Mouse (Mus musculus) brain, embryonic 14.5 days (tissue): ENCODE measurements at regions not wholly inside any gene's neighbourhood (a gene's known extent, or its start where the extent isn't known, plus 50 kb on each side); places are given as distances from the start of the nearest gene placed in this dataset.
A peak's percentile ranks its signal among the peaks of the same experiment; 100 is the strongest.

Experiments used
- DNase-seq: peaks from one replicate; pipeline ENCODE4 v3.0.0-alpha.2; 2011; ENCODE audit warnings: low read depth
- CTCF ChIP-seq: fragments of 200-500 bp; IDR thresholded peaks from 2 replicates; pipeline ENCODE4 v1.5.1; 2012; ENCODE audit warnings: inconsistent platforms, mild to moderate bottlenecking, moderate library complexity, borderline replicate concordance; ENCODE audit not compliant: insufficient read depth, insufficient read length; ENCODE audit errors: extremely low read depth
- POLR2A ChIP-seq: fragments of 200-500 bp; IDR thresholded peaks from 2 replicates; pipeline ENCODE4 v1.6.1; 2012; ENCODE audit warnings: mild to moderate bottlenecking, inconsistent platforms, borderline replicate concordance; ENCODE audit not compliant: poor library complexity, insufficient read depth, insufficient read length, severe bottlenecking; ENCODE audit errors: extremely low read depth

DNA sequence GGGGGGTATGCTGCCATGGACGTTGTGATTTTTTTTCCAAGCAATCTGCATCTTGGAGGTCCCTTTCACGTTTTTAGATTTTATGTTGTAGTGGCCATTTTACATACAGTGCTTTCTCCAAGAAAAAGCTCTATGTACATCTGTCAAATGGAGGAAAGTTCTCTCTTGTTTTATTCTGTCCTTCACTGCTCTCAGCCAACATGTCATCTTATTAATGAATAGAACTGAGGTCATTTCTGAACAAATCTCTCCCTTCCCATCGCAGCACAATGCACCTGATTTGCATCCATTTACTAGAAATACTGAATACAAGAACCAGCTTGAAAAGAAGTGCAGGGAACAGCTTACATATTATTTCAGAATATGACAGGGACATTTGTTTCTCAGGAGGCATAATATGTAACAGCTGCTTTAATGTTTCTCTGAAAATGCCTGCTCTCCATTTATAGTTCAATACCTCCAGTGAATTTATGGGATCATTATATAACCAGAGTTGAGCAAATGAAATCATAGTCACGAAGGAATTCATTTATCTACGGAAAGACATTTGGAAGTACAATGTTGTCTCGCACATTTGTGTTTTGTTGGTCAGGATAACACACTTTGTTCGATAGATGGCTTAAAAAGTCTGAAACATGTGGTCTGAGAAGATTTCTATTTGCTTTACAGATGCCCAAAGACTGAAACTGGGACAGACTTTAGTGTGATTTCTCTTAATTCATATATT is 224.3 kb downstream of the Usp25 start:
- DNase-seq = peak; percentile 94
- TF ChIP-seq CTCF (no peak), POLR2A (no peak)

DNA sequence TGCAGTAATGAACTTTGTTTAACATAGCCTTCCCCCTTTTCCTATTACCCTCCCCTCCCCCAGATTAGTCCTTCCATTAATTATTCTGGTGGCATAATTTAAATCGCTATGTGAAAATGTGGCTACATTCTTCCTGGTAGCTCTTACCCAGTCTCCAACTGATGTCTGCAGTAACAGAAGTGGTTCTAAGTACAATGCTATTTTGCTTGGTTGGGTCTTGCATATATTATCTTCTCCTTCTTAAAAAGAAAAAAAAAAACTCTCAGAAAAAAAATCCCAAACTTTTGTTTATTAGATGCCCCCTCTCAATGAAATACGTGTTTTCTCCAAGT is 223.7 kb downstream of the Usp25 start:
- no peak for DNase-seq
- TF ChIP-seq CTCF = no peak
- TF ChIP-seq POLR2A = no peak

DNA sequence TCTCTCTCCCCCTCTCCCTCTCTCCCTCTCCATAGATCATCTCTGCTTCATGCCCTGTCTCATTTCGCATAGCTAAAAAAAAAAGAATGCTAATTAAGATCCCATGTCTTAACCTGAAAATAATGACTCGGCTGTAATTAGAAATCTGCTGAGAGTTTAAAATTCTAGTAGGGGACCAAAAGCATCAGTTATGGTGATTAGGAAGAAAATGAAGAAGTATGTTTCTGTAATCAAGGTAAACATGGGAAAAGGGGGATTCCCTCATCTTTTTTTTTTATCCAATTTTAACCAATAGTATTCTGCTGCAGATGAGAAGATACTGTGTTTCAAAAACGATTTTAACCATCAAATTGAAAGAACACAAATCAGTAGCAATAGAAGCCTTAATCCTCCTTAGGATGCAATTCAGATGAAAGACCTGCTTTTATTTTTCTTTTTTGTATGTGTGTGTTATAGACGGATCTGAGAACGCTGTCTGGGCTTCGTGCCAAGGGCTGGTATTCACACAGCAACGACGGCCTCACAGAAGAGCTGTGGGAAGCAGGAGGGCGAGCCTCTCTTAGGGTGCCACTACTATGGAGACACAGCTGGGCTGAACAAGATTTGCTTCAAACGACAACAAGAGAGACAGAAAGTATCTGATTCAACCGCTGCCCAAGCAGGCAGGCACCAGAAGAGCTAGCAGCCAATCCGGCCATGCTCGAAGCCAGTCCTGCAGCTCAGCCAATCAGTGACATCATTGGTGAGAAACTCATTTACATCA is 223.2 kb downstream of the Usp25 start:
- peak; percentile 99 for DNase-seq
- no peak for TF ChIP-seq CTCF
- peak; percentile 38; the same call in 1 of the 2 replicates for TF ChIP-seq POLR2A

DNA sequence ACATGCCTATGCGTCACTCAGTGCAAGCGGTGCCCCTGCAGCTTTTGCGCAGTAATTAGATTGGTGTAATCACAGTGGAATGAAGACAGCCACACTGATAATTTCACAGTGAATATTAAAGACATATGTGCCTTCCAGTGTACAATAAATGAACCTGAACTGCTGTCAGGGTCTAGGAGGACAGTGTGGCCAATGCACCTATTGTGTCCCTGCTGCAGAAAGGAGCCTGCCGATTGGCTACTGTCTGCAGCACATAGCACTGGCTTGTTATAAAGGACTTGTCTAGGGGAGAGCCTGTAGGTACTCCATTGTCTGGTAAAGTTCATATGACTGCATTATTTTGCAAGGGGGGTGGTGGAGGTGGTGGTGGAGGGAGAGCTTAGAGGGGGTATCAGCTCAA is 222.5 kb downstream of the Usp25 start:
- TF ChIP-seq POLR2A (peak; percentile 9; the same call in 1 of the 2 replicates), CTCF (no peak)
- peak; percentile 96 for DNase-seq

DNA sequence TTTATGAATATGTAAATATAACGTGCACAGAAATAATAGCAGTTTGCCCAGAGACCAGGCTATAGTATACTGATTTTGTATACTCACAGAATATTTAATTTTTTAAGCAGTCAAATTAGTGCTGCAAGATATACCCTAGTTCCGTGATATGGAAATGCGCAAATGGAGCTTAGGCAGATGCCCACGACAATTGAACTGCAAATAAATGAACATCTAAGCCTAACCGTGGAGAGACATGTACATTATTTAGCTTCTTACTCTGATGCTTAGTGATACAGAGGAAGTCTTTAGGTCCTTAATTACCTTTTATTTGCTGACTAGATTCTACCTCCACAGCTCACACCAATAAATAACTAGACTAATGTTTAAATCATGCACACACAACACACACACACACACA is 221.9 kb downstream of the Usp25 start:
- TF ChIP-seq CTCF = no peak
- no peak for TF ChIP-seq POLR2A
- DNase-seq = peak; percentile 76
